Mouse (Mus musculus) G1E-ER4 (cell line): ENCODE results near the gene Prlr. TPM values are rescaled to one million over a fixed set of nuclear protein-coding genes. Genes with fewer than 3 reads are reported as not detected.

ENCODE experiments used
- GATA1 ChIP-seq: IDR thresholded peaks from one replicate; pipeline ENCODE4 v1.8.0; 2012; ENCODE audit warnings: low read length, inconsistent platforms
- polyA plus RNA-seq: library from polyadenylated mRNA; stranded (reverse); fragments of >175 nt; gene quantifications from 2 replicates; pipeline ENCODE4 v1.2.3, GENCODE M21; 2012

The Prlr gene
- polyA plus RNA-seq, result not detected in 2 replicates

- TF ChIP-seq GATA1, result no peak
Measured at GRCm38 (mm10) chr15:10177083-10177482, at the start of gene Prlr. Gene Prlr (plus strand): TSS chr15:10177238.

- no peak for TF ChIP-seq GATA1
Measured at GRCm38 (mm10) chr15:10133781-10134180, 43.3 kb upstream of the Prlr start.

GRCm38 (mm10) chr15:10134889-10135288, 42.1 kb upstream of the Prlr start:
- TF ChIP-seq GATA1, result no peak

GRCm38 (mm10) chr15:10144520-10144919, 32.5 kb upstream of the Prlr start:
- no peak for TF ChIP-seq GATA1

GRCm38 (mm10) chr15:10148196-10148595, 28.8 kb upstream of the Prlr start:
- no peak for TF ChIP-seq GATA1

- no peak for TF ChIP-seq GATA1
Measured at GRCm38 (mm10) chr15:10160663-10161062, 16.4 kb upstream of the Prlr start.

GRCm38 (mm10) chr15:10175078-10175477, 2.0 kb upstream of the Prlr start:
- TF ChIP-seq GATA1, result no peak

GRCm38 (mm10) chr15:10175656-10176055, 1.4 kb upstream of the Prlr start:
- no peak for TF ChIP-seq GATA1

GRCm38 (mm10) chr15:10177519-10178130, 587 bp downstream of the Prlr start:
- no peak for TF ChIP-seq GATA1

- TF ChIP-seq GATA1, result no peak
Measured at GRCm38 (mm10) chr15:10178131-10178566, 1.1 kb downstream of the Prlr start.

- no peak for TF ChIP-seq GATA1
Measured at GRCm38 (mm10) chr15:10180694-10181093, 3.7 kb downstream of the Prlr start.

GRCm38 (mm10) chr15:10192101-10192630, 15.1 kb downstream of the Prlr start:
- TF ChIP-seq GATA1, result no peak

- no peak for TF ChIP-seq GATA1
Measured at GRCm38 (mm10) chr15:10200991-10201390, 24.0 kb downstream of the Prlr start.

- no peak for TF ChIP-seq GATA1
Measured at GRCm38 (mm10) chr15:10202504-10203302, 25.7 kb downstream of the Prlr start.

GRCm38 (mm10) chr15:10210261-10210770, 33.3 kb downstream of the Prlr start:
- no peak for TF ChIP-seq GATA1

GRCm38 (mm10) chr15:10211992-10212391, 35.0 kb downstream of the Prlr start:
- TF ChIP-seq GATA1, result no peak
